Mouse (Mus musculus) E14TG2a.4 (cell line): ENCODE data around the gene Gm49366.

Experiments used
- CTCF ChIP-seq: conservative IDR thresholded peaks from 2 replicates; pipeline ENCODE4 v1.5.1; 2014; ENCODE audit warnings: low read length
- NANOG ChIP-seq: IDR thresholded peaks from 2 replicates; pipeline ENCODE4 v1.6.1; 2014; ENCODE audit warnings: borderline replicate concordance, low read length, mixed read lengths
- POU5F1 ChIP-seq: IDR thresholded peaks from 2 replicates; pipeline ENCODE4 v1.6.1; 2014; ENCODE audit warnings: low read length, borderline replicate concordance

- TF ChIP-seq POU5F1 = no peak
- no peak for TF ChIP-seq CTCF
- no peak for TF ChIP-seq NANOG
Observed at GRCm38 (mm10) chr12:84101493-84101845, 62.7 kb downstream of the Gm49366 start.
